Mouse (Mus musculus) cerebellum, adult 8-10 months (tissue): ENCODE data around the gene Mis12.

ENCODE experiments used
- DNase-seq: peaks from one replicate; pipeline ENCODE4 v3.0.0; 2022

Gene Mis12

GRCm38 (mm10) chr11:71018416-71019200 lies 803 bp upstream of the Mis12 start:
- DNase-seq = no peak

- no peak for DNase-seq
Observed at GRCm38 (mm10) chr11:71028280-71028679, 8.9 kb downstream of the Mis12 start.

GRCm38 (mm10) chr11:71029403-71030118 lies 10.2 kb downstream of the Mis12 start:
- no peak for DNase-seq

DNA sequence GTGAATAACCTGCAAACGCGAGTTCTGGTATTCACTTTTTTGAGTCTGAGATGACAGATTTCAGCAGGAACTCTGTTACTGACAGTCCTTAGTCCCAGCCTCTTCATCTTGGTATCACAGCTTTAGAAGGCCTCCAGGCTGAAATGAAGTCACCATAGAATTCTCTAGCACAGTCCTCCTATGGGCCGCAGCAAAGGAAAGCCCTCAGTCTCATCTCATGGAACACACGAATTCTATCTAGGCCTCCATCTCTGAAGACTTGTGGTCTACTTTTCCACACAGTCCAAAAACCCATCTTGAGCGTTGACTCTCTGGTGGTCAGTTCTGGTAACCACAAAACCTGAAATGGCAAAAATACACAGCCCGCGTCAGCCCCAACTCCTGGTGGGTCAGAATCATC lies 12.7 kb downstream of the Mis12 start:
- DNase-seq = no peak

DNA sequence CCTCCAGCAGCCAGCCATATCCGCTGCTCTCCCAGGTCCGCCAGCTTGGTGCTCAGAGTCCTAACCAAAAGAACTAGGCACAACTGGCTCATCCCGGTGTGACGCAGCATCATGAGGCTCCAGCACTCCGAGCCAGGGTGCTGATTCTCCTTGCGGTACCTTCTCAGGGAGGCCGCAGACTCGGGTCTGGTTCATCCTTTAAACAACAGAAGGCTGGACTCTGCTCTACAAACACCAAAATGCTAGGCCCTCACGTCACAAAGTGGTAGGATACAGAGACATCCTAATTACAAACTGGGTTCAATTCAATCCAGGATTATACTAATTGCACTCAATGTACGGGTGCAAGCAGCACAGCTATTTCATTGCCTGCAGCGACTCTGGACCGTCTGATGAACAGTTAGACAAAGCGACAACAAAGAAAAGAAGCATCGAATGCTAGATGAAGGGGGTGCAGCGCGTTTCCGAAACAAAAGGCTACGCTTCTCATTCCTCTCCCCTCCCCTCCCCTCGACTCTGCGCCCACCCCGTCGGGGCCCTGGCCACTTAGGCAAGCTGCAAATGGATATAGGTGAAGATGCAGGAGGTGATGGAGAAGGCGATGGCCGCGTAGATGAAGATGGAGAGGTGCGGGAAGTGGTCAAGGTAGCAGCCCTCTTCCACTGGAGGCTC lies 13.2 kb downstream of the Mis12 start:
- DNase-seq = no peak

DNA sequence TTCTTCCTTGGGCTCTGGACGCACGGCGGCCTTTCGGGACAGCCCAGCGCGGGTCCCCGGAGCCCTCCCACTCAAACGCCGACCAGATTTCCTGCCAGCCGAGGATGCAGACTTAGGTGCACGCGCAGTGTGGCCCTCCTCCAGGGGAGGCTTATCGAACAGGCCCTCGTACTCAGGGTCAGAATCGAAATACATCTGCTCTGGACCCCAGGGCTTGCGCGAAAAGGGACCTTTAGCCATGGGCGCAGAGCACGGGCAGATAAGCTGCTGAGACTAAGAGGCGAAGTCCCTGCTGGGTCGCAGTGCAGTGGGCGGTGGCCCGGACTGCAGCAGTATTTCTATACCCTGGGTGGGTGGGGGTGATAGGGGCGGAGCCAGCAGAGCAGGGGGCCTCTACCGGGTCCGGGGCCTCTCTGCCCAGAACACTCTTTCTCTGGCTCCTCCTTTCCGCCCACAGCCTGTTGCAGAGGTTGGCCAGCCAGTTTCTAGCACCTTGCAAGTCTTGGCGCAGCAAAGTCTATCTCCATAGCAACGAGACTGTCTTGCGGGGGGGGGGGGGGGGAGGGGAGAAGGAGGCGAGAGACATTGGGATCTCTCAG lies 13.9 kb downstream of the Mis12 start, which contains the start of gene 6330403K07Rik:
Gene 6330403K07Rik (minus strand): TSS at position 351 of the 599 bp plus-strand sequence.
- DNase-seq = no peak

- no peak for DNase-seq
Observed at GRCm38 (mm10) chr11:71039526-71040298, 20.3 kb downstream of the Mis12 start.

DNA sequence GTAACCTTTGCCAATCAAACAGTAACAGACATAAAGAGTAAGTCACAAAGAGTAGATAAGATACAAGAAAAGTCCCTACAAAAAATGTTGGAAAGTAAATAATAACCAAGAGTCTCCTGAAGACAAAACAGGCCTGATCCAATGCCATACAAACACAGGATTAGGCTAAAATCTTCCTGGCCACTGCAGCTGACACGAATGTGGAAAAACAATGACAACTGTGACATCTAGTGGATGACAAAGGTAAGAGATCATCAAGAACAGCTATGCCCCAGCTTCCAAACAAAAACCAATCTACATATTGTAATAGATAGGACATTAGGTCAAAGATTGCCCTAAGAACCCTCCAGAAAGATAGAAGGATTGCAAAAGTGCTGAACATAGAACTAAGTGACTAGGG lies 33.1 kb downstream of the Mis12 start:
- no peak for DNase-seq

DNA sequence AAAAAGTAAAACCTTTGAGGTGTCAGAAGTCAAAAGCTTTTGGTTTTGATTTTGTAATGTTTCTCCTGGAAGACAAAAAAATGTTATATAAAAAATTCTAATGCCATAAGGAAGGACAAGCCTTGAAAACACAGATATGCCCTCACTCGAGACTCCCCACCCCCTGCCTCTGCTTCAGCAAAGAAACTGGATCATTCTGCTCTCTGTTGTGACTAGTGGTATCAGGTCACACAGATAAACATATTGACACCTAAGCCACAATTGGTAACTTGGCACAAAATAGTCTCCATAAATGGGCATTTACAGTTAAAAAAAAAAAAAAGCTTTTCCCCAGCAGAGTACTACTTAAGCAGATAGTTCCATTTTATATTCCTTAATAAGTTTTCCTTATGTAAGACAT lies 56.9 kb downstream of the Mis12 start:
- DNase-seq = no peak
